Mouse (Mus musculus) lung, embryonic 16.5 days (tissue): ENCODE results near the gene Gpr132. TPM values are rescaled to one million over a fixed set of nuclear protein-coding genes. Genes with fewer than 3 reads are reported as not detected.

ENCODE experiments used
- ATAC-seq: fragments of 200-750 bp; cut with Nextera tagmentation; 2 replicates; pipeline ENCODE4 v1.8.0; 2017; ENCODE audit warnings: low read depth, mild to moderate bottlenecking, moderate library complexity
- H3K27ac ChIP-seq: fragments of 300-500 bp; sonication (generic); 2 replicates; pipeline ENCODE4 v1.5.1; 2014; ENCODE audit warnings: mild to moderate bottlenecking, control low read depth, low read length
- H3K27me3 ChIP-seq: fragments of 300-500 bp; sonication (generic); 2 replicates; pipeline ENCODE4 v1.6.1; 2014; ENCODE audit warnings: low read depth, low read length, mixed read lengths; ENCODE audit not compliant: control insufficient read depth, insufficient read depth
- H3K36me3 ChIP-seq: fragments of 300-500 bp; sonication (generic); 2 replicates; pipeline ENCODE4 v1.6.1; 2014; ENCODE audit warnings: low read length; ENCODE audit not compliant: control insufficient read depth, insufficient read depth
- H3K4me1 ChIP-seq: fragments of 300-500 bp; sonication (generic); replicated peaks from 2 replicates; pipeline ENCODE4 v1.6.1; 2014; ENCODE audit warnings: low read length, mixed read lengths; ENCODE audit not compliant: control insufficient read depth, insufficient read depth
- H3K4me2 ChIP-seq: fragments of 300-500 bp; sonication (generic); 2 replicates; pipeline ENCODE4 v1.6.1; 2014; ENCODE audit warnings: low read depth, low read length, control low read depth
- H3K4me3 ChIP-seq: fragments of 300-500 bp; sonication (generic); 2 replicates; pipeline ENCODE4 v1.5.1; 2014; ENCODE audit warnings: mild to moderate bottlenecking, low read length, control low read depth
- H3K9ac ChIP-seq: fragments of 300-500 bp; sonication (generic); 2 replicates; pipeline ENCODE4 v1.6.1; 2014; ENCODE audit warnings: low read length, control low read depth
- H3K9me3 ChIP-seq: fragments of 300-500 bp; sonication (generic); 2 replicates; pipeline ENCODE4 v1.6.1; 2016; ENCODE audit warnings: low read length; ENCODE audit not compliant: control insufficient read depth
- WGBS: fragments of 180-500 bp; shearing (Covaris S2); extraction: QIAGEN DNeasy Blood & Tissue Kit; methylation state at CpG from one replicate; pipeline ENCODE4 v1.1.7; 2014; 5-methylcytosine and 5-hydroxymethylcytosine counted together
- polyA plus RNA-seq: library from polyadenylated mRNA; unstranded; fragments of >200 nt; fragmentation: Nextera tagmentation; extraction: Ambion mirVana; gene quantifications from 2 replicates; pipeline ENCODE4 v1.2.1, GENCODE M21; 2015

The Gpr132 gene
- polyA plus RNA-seq, 1 experiment from 2014 or later, result 0.15 TPM

- H3K9ac ChIP-seq, result peak overlapping the region; percentile 56
- H3K36me3 ChIP-seq, result no peaks in the 10 kb centered on the region
- H3K4me3 ChIP-seq, result peak overlapping the region; percentile 70
- peak overlapping the region; percentile 99 for H3K4me2 ChIP-seq
- no peaks in the 10 kb centered on the region for H3K9me3 ChIP-seq
- peak; percentile 8 for ATAC-seq
- H3K27me3 ChIP-seq, result peaks cover 3% of the 10 kb centered on the region; the same call in 1 of the 2 replicates
- peaks cover 15% of the 10 kb centered on the region for H3K4me1 ChIP-seq
- H3K27ac ChIP-seq, result no peak overlapping the region
- 61% methylated on average over 5 of the region's 5 CpGs for WGBS
These were observed 59.8 kb downstream of the Gpr132 start for GRCm38 (mm10) chr12:112808212-112808586.

GRCm38 (mm10) chr12:112807796-112808195 is 60.2 kb downstream of the Gpr132 start:
- peaks cover 15% of the 10 kb centered on the region for H3K4me1 ChIP-seq
- no peaks in the 10 kb centered on the region for H3K36me3 ChIP-seq
- 79% methylated on average over 4 of the region's 4 CpGs for whole genome bisulfite sequencing
- no peaks in the 10 kb centered on the region for H3K9me3 ChIP-seq
- peaks cover 7% of the 10 kb centered on the region; the same call in 1 of the 2 replicates for H3K27me3 ChIP-seq
- H3K4me3 ChIP-seq, result no peak overlapping the region
- ATAC-seq, result no peak
- no peak overlapping the region for H3K9ac ChIP-seq
- no peak overlapping the region for H3K27ac ChIP-seq
- H3K4me2 ChIP-seq, result no peak overlapping the region

- Histone ChIP-seq H3K9ac (no peak overlapping the region), H3K4me1 (peaks cover 24% of the 10 kb centered on the region), H3K27ac (no peak overlapping the region), H3K27me3 (peaks cover 22% of the 10 kb centered on the region), H3K9me3 (no peaks in the 10 kb centered on the region), H3K4me2 (no peak overlapping the region), H3K36me3 (no peaks in the 10 kb centered on the region), H3K4me3 (no peak overlapping the region)
- ATAC-seq, result no peak
- WGBS, result 51% methylated on average over 6 of the region's 6 CpGs
These were observed 62.0 kb downstream of the Gpr132 start for GRCm38 (mm10) chr12:112806044-112806443.

DNA sequence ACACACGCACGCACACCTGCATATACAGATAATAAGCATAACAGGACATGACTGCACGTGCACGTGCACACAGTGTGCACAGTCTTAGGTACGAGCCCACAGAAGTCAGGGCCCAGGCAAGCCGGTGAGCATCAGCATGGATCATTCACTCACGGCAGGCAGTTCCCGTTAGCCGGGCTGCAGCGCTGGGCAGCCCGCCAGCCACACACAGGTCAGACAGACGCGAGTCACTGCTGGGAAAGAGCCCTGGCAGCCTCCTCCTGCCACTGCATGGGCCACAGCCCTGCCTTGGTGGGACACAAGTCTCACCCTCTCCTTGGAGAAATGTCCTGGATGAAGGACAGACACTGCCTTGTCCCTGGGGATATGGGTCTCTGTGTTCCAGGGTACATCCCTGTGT is 64.0 kb downstream of the Gpr132 start:
- no peak for ATAC-seq
- H3K36me3 ChIP-seq, result no peaks in the 10 kb centered on the region
- no peak overlapping the region for H3K4me3 ChIP-seq
- H3K9me3 ChIP-seq, result no peaks in the 10 kb centered on the region
- H3K27me3 ChIP-seq, result peaks cover 26% of the 10 kb centered on the region
- H3K9ac ChIP-seq, result no peak overlapping the region
- H3K4me2 ChIP-seq, result no peak overlapping the region
- peaks cover 19% of the 10 kb centered on the region for H3K4me1 ChIP-seq
- 38% methylated on average over 13 of the region's 13 CpGs for WGBS
- no peak overlapping the region for H3K27ac ChIP-seq

GRCm38 (mm10) chr12:112802917-112803316 is 65.1 kb downstream of the Gpr132 start:
- Histone ChIP-seq H3K4me2 (no peak overlapping the region), H3K4me3 (no peak overlapping the region), H3K27me3 (peaks cover 26% of the 10 kb centered on the region), H3K36me3 (no peaks in the 10 kb centered on the region), H3K4me1 (peaks cover 26% of the 10 kb centered on the region), H3K9me3 (no peaks in the 10 kb centered on the region), H3K27ac (no peak overlapping the region), H3K9ac (no peak overlapping the region)
- 9% methylated on average over 3 of the region's 3 CpGs for WGBS
- ATAC-seq, result no peak

GRCm38 (mm10) chr12:112801864-112802846 is 65.9 kb downstream of the Gpr132 start, which contains the start of gene Ahnak2:
TSS of gene Ahnak2 (minus strand) at chr12:112802657.
- Histone ChIP-seq H3K36me3 (no peaks in the 10 kb centered on the region), H3K27me3 (peaks cover 26% of the 10 kb centered on the region), H3K9ac (peak within 1 kb of the TSS; percentile 49; the same call in 1 of the 2 replicates), H3K9me3 (no peaks in the 10 kb centered on the region), H3K4me2 (peak within 1 kb of the TSS; percentile 98), H3K4me1 (peaks cover 33% of the 10 kb centered on the region), H3K4me3 (peak within 1 kb of the TSS; percentile 55), H3K27ac (no peak within 1 kb of the TSS)
- WGBS, result 3% methylated on average over 48 of the region's 69 CpGs
- peak; percentile 51 for ATAC-seq

Other genes starting within 250 kb of the Gpr132 start
- 9.4 and 10.3 TPM in 2 replicates for gene Adssl1, start 248.2 kb downstream of the Gpr132 start, polyA plus RNA-seq
- 181 and 206 TPM in 2 replicates for gene Siva1, start 223.5 kb downstream of the Gpr132 start, polyA plus RNA-seq
- 42.4 and 43.5 TPM in 2 replicates for gene Akt1, start 193.3 kb downstream of the Gpr132 start, polyA plus RNA-seq
- 11.1 and 11.3 TPM in 2 replicates for gene Zbtb42, start 189.4 kb downstream of the Gpr132 start, polyA plus RNA-seq
- 13.5 and 15.8 TPM in 2 replicates for gene Cep170b, start 147.8 kb downstream of the Gpr132 start, polyA plus RNA-seq
- gene Pld4, start 107.6 kb downstream of the Gpr132 start, polyA plus RNA-seq, result 15.0 and 20.3 TPM in 2 replicates
- 0.84 and 1.4 TPM in 2 replicates for gene Ahnak2, start 65.6 kb downstream of the Gpr132 start, polyA plus RNA-seq
- gene Clba1, start 59.3 kb downstream of the Gpr132 start, polyA plus RNA-seq, result 9.2 and 9.5 TPM in 2 replicates
- 105 and 108 TPM in 2 replicates for gene Cdca4, start 38.8 kb downstream of the Gpr132 start, polyA plus RNA-seq
- 5.6 and 6.5 TPM in 2 replicates for gene Jag2, start 61.5 kb upstream of the Gpr132 start, polyA plus RNA-seq
- 109 and 121 TPM in 2 replicates for gene Nudt14, start 73.9 kb upstream of the Gpr132 start, polyA plus RNA-seq
- gene Btbd6, start 108.3 kb upstream of the Gpr132 start, polyA plus RNA-seq, result 23.8 and 26.2 TPM in 2 replicates
- 55.5 TPM in 2 replicates for gene Brf1, start 132.5 kb upstream of the Gpr132 start, polyA plus RNA-seq
- 10.5 and 12.2 TPM in 2 replicates for gene Pacs2, start 146.3 kb upstream of the Gpr132 start, polyA plus RNA-seq
- gene Tex22, start 206.3 kb upstream of the Gpr132 start, polyA plus RNA-seq, result 0.15 TPM in 1 of 2 replicates, not detected in the other
- gene Mta1, start 230.1 kb upstream of the Gpr132 start, polyA plus RNA-seq, result 11.2 and 12.2 TPM in 2 replicates